Mouse (Mus musculus) cerebellum, adult 2 months (tissue): ENCODE measurements at regions not wholly inside any gene's neighbourhood (a gene's known extent, or its start where the extent isn't known, plus 50 kb on each side); places are given as distances from the start of the nearest gene placed in this dataset.
A peak's percentile ranks its signal among the peaks of the same experiment; 100 is the strongest.

ENCODE experiments used
- DNase-seq, 2 experiments: peaks; one replicate each; pipeline ENCODE4 v3.0.0; 2021
- H3K27ac ChIP-seq: fragments of 200-500 bp; 2 replicates; pipeline ENCODE4 v1.5.1; 2012; ENCODE audit warnings: low read length, control low read depth, inconsistent platforms; ENCODE audit not compliant: insufficient read depth
- H3K27me3 ChIP-seq: fragments of 200-500 bp; 2 replicates; pipeline ENCODE4 v1.6.1; 2012; ENCODE audit warnings: inconsistent platforms, mild to moderate bottlenecking, low read length, moderate library complexity; ENCODE audit not compliant: control insufficient read depth, insufficient read depth
- H3K4me1 ChIP-seq: fragments of 200-500 bp; 2 replicates; pipeline ENCODE4 v1.6.1; 2011; ENCODE audit warnings: low read length; ENCODE audit not compliant: control insufficient read depth, insufficient read depth
- H3K4me3 ChIP-seq: fragments of 200-500 bp; replicated peaks from 2 replicates; pipeline ENCODE3; 2011; ENCODE audit warnings: mild to moderate bottlenecking, low read depth, low read length, control low read depth; ENCODE audit not compliant: insufficient read depth
- CTCF ChIP-seq: fragments of 200-500 bp; IDR thresholded peaks from 2 replicates; pipeline ENCODE4 v1.5.1; 2011; ENCODE audit warnings: low read depth, mild to moderate bottlenecking, control low read depth, low read length, moderate library complexity, borderline replicate concordance; ENCODE audit not compliant: insufficient read depth
- POLR2A ChIP-seq: fragments of 200-500 bp; IDR thresholded peaks from 2 replicates; pipeline ENCODE4 v1.6.1; 2011; ENCODE audit warnings: low read length, control low read depth, borderline replicate concordance; ENCODE audit not compliant: insufficient read depth
- WGBS: fragments of 180-500 bp; shearing (Covaris S2); methylation state at CpG from one replicate; pipeline ENCODE4 v1.1.7; 2018; 5-methylcytosine and 5-hydroxymethylcytosine counted together

- Histone ChIP-seq H3K4me1 (no peaks in the 10 kb centered on the region), H3K27ac (no peak overlapping the region), H3K4me3 (no peak overlapping the region), H3K27me3 (no peaks in the 10 kb centered on the region)
- 40% methylated on average over 5 of the region's 5 CpGs for WGBS
- TF ChIP-seq CTCF (peak; percentile 13; the same call in 1 of the 2 replicates), POLR2A (no peak)
- peak in 1 of 2 experiments; percentile 16 for DNase-seq
These were observed 153.8 kb downstream of the Cd109 start for GRCm38 (mm10) chr9:78769168-78769567.

GRCm38 (mm10) chr9:78773936-78774335, 158.6 kb downstream of the Cd109 start:
- Histone ChIP-seq H3K27me3 (no peaks in the 10 kb centered on the region), H3K27ac (no peak overlapping the region), H3K4me1 (no peaks in the 10 kb centered on the region), H3K4me3 (no peak overlapping the region)
- 50% methylated on average over 3 of the region's 3 CpGs for WGBS
- TF ChIP-seq CTCF = no peak
- TF ChIP-seq POLR2A = no peak
- no peak for DNase-seq

- Histone ChIP-seq H3K4me1 (no peaks in the 10 kb centered on the region), H3K27ac (no peak overlapping the region), H3K4me3 (no peak overlapping the region), H3K27me3 (no peaks in the 10 kb centered on the region)
- DNase-seq = peak; percentile 37 to 50
- WGBS = 18% methylated on average over 5 of the region's 5 CpGs
- TF ChIP-seq CTCF (peak; percentile 87), POLR2A (no peak)
These were observed 160.1 kb downstream of the Cd109 start for GRCm38 (mm10) chr9:78775462-78775861.

GRCm38 (mm10) chr9:78780595-78780994, 165.2 kb downstream of the Cd109 start:
- TF ChIP-seq POLR2A (no peak), CTCF (no peak)
- DNase-seq = no peak
- Histone ChIP-seq H3K27ac (no peak overlapping the region), H3K27me3 (no peaks in the 10 kb centered on the region), H3K4me1 (no peaks in the 10 kb centered on the region), H3K4me3 (no peak overlapping the region)
- 96% methylated on average over 4 of the region's 4 CpGs for WGBS

GRCm38 (mm10) chr9:78782297-78782696, 167.0 kb downstream of the Cd109 start:
- no peaks in the 10 kb centered on the region for H3K27me3 ChIP-seq
- no peak for DNase-seq
- H3K27ac ChIP-seq = no peak overlapping the region
- 93% methylated on average over 4 of the region's 4 CpGs for WGBS
- H3K4me3 ChIP-seq = no peak overlapping the region
- no peaks in the 10 kb centered on the region for H3K4me1 ChIP-seq
- TF ChIP-seq CTCF = no peak
- TF ChIP-seq POLR2A = no peak

GRCm38 (mm10) chr9:78782860-78783259, 167.5 kb downstream of the Cd109 start:
- WGBS = 35% methylated on average over 8 of the region's 8 CpGs
- H3K27me3 ChIP-seq = no peaks in the 10 kb centered on the region
- no peak overlapping the region for H3K4me3 ChIP-seq

GRCm38 (mm10) chr9:78787866-78788265, 172.5 kb downstream of the Cd109 start:
- no peaks in the 10 kb centered on the region for H3K4me1 ChIP-seq
- DNase-seq = peak; percentile 14 to 63
- 26% methylated on average over 1 of the region's 1 CpGs for WGBS
- H3K27me3 ChIP-seq = no peaks in the 10 kb centered on the region
- TF ChIP-seq CTCF (peak; percentile 60; the same call in 1 of the 2 replicates), POLR2A (no peak)
- H3K4me3 ChIP-seq = no peak overlapping the region
- no peak overlapping the region for H3K27ac ChIP-seq

More at GRCm38 (mm10) chr9:78782860-78783259, 167.5 kb downstream of the Cd109 start:
- TF ChIP-seq POLR2A (no peak), CTCF (no peak)
- DNase-seq = no peak
- no peak overlapping the region for H3K27ac ChIP-seq
- no peaks in the 10 kb centered on the region for H3K4me1 ChIP-seq

GRCm38 (mm10) chr9:78789703-78790102, 174.4 kb downstream of the Cd109 start:
- Histone ChIP-seq H3K27me3 (no peaks in the 10 kb centered on the region), H3K27ac (no peak overlapping the region), H3K4me1 (no peaks in the 10 kb centered on the region), H3K4me3 (no peak overlapping the region)
- no peak for DNase-seq
- TF ChIP-seq CTCF = no peak
- TF ChIP-seq POLR2A = no peak
